Comparison of ENCODE assay signal across 22 mouse cellular contexts in genomic region chr13:30045225-30045624, GRCm38 (mm10). TPM values are rescaled to one million over a fixed set of nuclear protein-coding genes. Genes with fewer than 3 reads are reported as not detected.
A peak's percentile ranks its signal among the peaks of the same experiment; 100 is the strongest.
DNase-seq lines count a peak whose midpoint lies in the region; ATAC-seq and TF ChIP-seq lines count a peak whose summit lies in the region.
"Had no signal": no experiment of that assay in that cellular context is flagged by ENCODE, and none has a peak within 500 bp of the region (broad histone marks: within the 10 kb centered on the region; RNA-seq: fewer than 3 reads in every experiment).

No protein-coding gene starts in this region.

- no peak for TF ChIP-seq CTCF in hindbrain, postnatal 0 days (IDR thresholded peaks at IDR 0.05; ENCODE audit: low read depth)

- no peak overlapping the region for H3K4me3 ChIP-seq in hindbrain, postnatal 0 days (ENCODE audit: low read length)
- H3K4me3 ChIP-seq: embryonic facial prominence, embryonic 12.5 days; erythroblast, embryonic 14.5 days; forebrain, embryonic 13.5 days; heart, adult 2 months; limb, embryonic 10.5 days; midbrain, embryonic 10.5 days had no signal

- no peak overlapping the region for H3K9ac ChIP-seq in hindbrain, postnatal 0 days (replicated peaks; ENCODE audit: low read length)
- H3K9ac ChIP-seq: embryonic facial prominence, embryonic 12.5 days; forebrain, embryonic 13.5 days had no signal

- H3K36me3 ChIP-seq in hindbrain, postnatal 0 days (ENCODE audit: insufficient read depth, low read length) = no peaks in the 10 kb centered on the region
- H3K36me3 ChIP-seq: embryonic facial prominence, embryonic 12.5 days; G1E; limb, embryonic 10.5 days; midbrain, embryonic 10.5 days had no signal

- H3K9me3 ChIP-seq in hindbrain, postnatal 0 days (ENCODE audit: low read length) = no peaks in the 10 kb centered on the region
- H3K9me3 ChIP-seq: embryonic facial prominence, embryonic 12.5 days; forebrain, embryonic 13.5 days; G1E; limb, embryonic 10.5 days; midbrain, embryonic 10.5 days had no signal

- 74% methylated on average over 6 of the region's 6 CpGs for WGBS in hindbrain, postnatal 0 days

- peak; percentile 6 for DNase-seq in thymus, postnatal 25 days
- DNase-seq in thymus, postnatal 14 days = no peak
- DNase-seq in cerebellum, adult 11-12 months = peak; percentile 69
- peak; percentile 34 to 46 for DNase-seq in cerebellum, postnatal 36 days
- no peak for DNase-seq in lung, postnatal 10 days
- DNase-seq in hindbrain, postnatal 0 days (ENCODE audit: low spot score) = no peak
- DNase-seq in ovary, postnatal 14 days (ENCODE audit: low spot score) = no peak
- DNase-seq: adrenal gland, postnatal 36 days; gastrocnemius, postnatal 10 days; heart, adult 2 months; kidney, adult 2 months; kidney, postnatal 14 days; lung, adult 18-20 months; lung, postnatal 36 days; right cerebral cortex, postnatal 4 days; thymus, postnatal 4 days had no signal

- no peaks in the 10 kb centered on the region for H3K4me1 ChIP-seq in hindbrain, postnatal 0 days (ENCODE audit: insufficient read depth, low read length)
- H3K4me1 ChIP-seq: embryonic facial prominence, embryonic 12.5 days; forebrain, embryonic 13.5 days; limb, embryonic 10.5 days; midbrain, embryonic 10.5 days had no signal

- H3K27ac ChIP-seq in hindbrain, postnatal 0 days = no peak overlapping the region
- H3K27ac ChIP-seq: embryonic facial prominence, embryonic 12.5 days; forebrain, embryonic 13.5 days; heart, adult 2 months; limb, embryonic 10.5 days; midbrain, embryonic 10.5 days had no signal

- H3K27me3 ChIP-seq in hindbrain, postnatal 0 days (ENCODE audit: insufficient read depth, low read length) = no peaks in the 10 kb centered on the region
- H3K27me3 ChIP-seq: embryonic facial prominence, embryonic 12.5 days; forebrain, embryonic 13.5 days had no signal

- no peak overlapping the region for H3K4me2 ChIP-seq in hindbrain, postnatal 0 days (ENCODE audit: low read depth, low read length)
- H3K4me2 ChIP-seq: embryonic facial prominence, embryonic 12.5 days; forebrain, embryonic 13.5 days had no signal

- ATAC-seq in hindbrain, postnatal 0 days = no peak
- ATAC-seq: forebrain, embryonic 13.5 days had no signal

RNA-seq across cellular contexts. Expression of gene E2f3, which starts 59.4 kb away (rescaled TPM):
- 9.5 and 12.4 TPM in 2 replicates for total RNA-seq in hindbrain, postnatal 0 days (2014; rRNA removed)
- polyA plus RNA-seq in hindbrain, postnatal 0 days (2015; fragmentation: Nextera tagmentation; extraction: Ambion mirVana) = 3.5 and 3.8 TPM in 2 replicates

Comparison
In these comparisons a context has a peak if more than half of its experiments do, and no peak if none do; other contexts are left out.
1. DNase-seq: peak in thymus, postnatal 25 days (single experiment), cerebellum, adult 11-12 months (single experiment) and cerebellum, postnatal 36 days (2 of 2); none in thymus, postnatal 14 days (single experiment), lung, postnatal 10 days (single experiment), hindbrain, postnatal 0 days (single experiment) and ovary, postnatal 14 days (single experiment).